Mouse (Mus musculus): ENCODE data around the gene Tex45. TPM values are rescaled to one million over a fixed set of nuclear protein-coding genes. Genes with fewer than 3 reads are reported as not detected.

Tex45 gene
- polyA plus RNA-seq, 1 experiment from 2014 or later: not detected

GRCm38 (mm10) chr8:3464309-3464708 lies 6.4 kb upstream of the Tex45 start:
- Histone ChIP-seq H3K9ac (no peak overlapping the region), H3K27ac (no peak overlapping the region), H3K4me3 (replicated peaks) (no peak overlapping the region), H3K9me3 (no peaks in the 10 kb centered on the region), H3K4me2 (replicated peaks) (no peak overlapping the region), H3K4me1 (replicated peaks) (peaks cover 3% of the 10 kb centered on the region), H3K27me3 (replicated peaks) (no peaks in the 10 kb centered on the region), H3K36me3 (no peaks in the 10 kb centered on the region)
- no peak for ATAC-seq
- 47% methylated on average over 5 of the region's 5 CpGs for WGBS

- H3K4me2 ChIP-seq (replicated peaks): peak within 1 kb of the TSS; percentile 74
- no peaks in the 10 kb centered on the region for H3K36me3 ChIP-seq
- no peaks in the 10 kb centered on the region for H3K27me3 ChIP-seq (replicated peaks)
- H3K4me1 ChIP-seq (replicated peaks): peaks cover 3% of the 10 kb centered on the region
- peak; percentile 98 for ATAC-seq
- H3K27ac ChIP-seq: peak within 1 kb of the TSS; percentile 67; the same call in 1 of the 2 replicates
- H3K9me3 ChIP-seq: no peaks in the 10 kb centered on the region
- peak within 1 kb of the TSS; percentile 49 for H3K4me3 ChIP-seq (replicated peaks)
- 4% methylated on average over 32 of the region's 32 CpGs for WGBS
- H3K9ac ChIP-seq: peak within 1 kb of the TSS; percentile 59
Observed at GRCm38 (mm10) chr8:3467006-3467885, 3.4 kb upstream of the Tex45 start, which contains the start of gene Pex11g. Gene Pex11g, minus strand, starts transcription at chr8:3467680.

- H3K36me3 ChIP-seq: no peaks in the 10 kb centered on the region
- H3K9ac ChIP-seq: peak overlapping the region; percentile 59
- ATAC-seq: no peak; the same call in 1 of the 2 replicates
- H3K27me3 ChIP-seq (replicated peaks): no peaks in the 10 kb centered on the region
- H3K4me1 ChIP-seq (replicated peaks): peaks cover 3% of the 10 kb centered on the region
- peak overlapping the region; percentile 67; the same call in 1 of the 2 replicates for H3K27ac ChIP-seq
- 54% methylated on average over 9 of the region's 9 CpGs for WGBS
- H3K9me3 ChIP-seq: no peaks in the 10 kb centered on the region
- peak overlapping the region; percentile 74 for H3K4me2 ChIP-seq (replicated peaks)
- H3K4me3 ChIP-seq (replicated peaks): peak overlapping the region; percentile 49
Observed at GRCm38 (mm10) chr8:3467886-3468545, 2.6 kb upstream of the Tex45 start.

- no peaks in the 10 kb centered on the region for H3K36me3 ChIP-seq
- WGBS: 97% methylated on average over 1 of the region's 1 CpGs
- no peak for ATAC-seq
- H3K9ac ChIP-seq: no peak overlapping the region
- H3K4me2 ChIP-seq (replicated peaks): no peak overlapping the region
- no peaks in the 10 kb centered on the region for H3K27me3 ChIP-seq (replicated peaks)
- H3K4me1 ChIP-seq (replicated peaks): peaks cover 3% of the 10 kb centered on the region
- no peak overlapping the region for H3K27ac ChIP-seq
- no peaks in the 10 kb centered on the region for H3K9me3 ChIP-seq
- no peak overlapping the region for H3K4me3 ChIP-seq (replicated peaks)
Observed at GRCm38 (mm10) chr8:3468838-3469237, 1.8 kb upstream of the Tex45 start.

- Histone ChIP-seq H3K27me3 (replicated peaks) (0 out of 2 replicates have a peak, but pooled peaks cover 6% of the 10 kb centered on the region), H3K9ac (no peak overlapping the region), H3K9me3 (no peaks in the 10 kb centered on the region), H3K4me2 (replicated peaks) (peak overlapping the region; percentile 66), H3K36me3 (no peaks in the 10 kb centered on the region), H3K4me3 (replicated peaks) (peak overlapping the region; percentile 23), H3K4me1 (replicated peaks) (no peaks in the 10 kb centered on the region; the same call in 1 of the 2 replicates), H3K27ac (no peak overlapping the region)
- WGBS: 21% methylated on average over 37 of the region's 37 CpGs
- 0 out of 2 replicates have a peak, but pooled peaks have one; percentile 44 for ATAC-seq
Observed at GRCm38 (mm10) chr8:3475715-3476429, 5.2 kb downstream of the Tex45 start.

- Histone ChIP-seq H3K9ac (no peak overlapping the region), H3K27me3 (replicated peaks) (0 out of 2 replicates have a peak, but pooled peaks cover 6% of the 10 kb centered on the region), H3K9me3 (no peaks in the 10 kb centered on the region), H3K4me2 (replicated peaks) (no peak overlapping the region), H3K27ac (no peak overlapping the region), H3K4me1 (replicated peaks) (no peaks in the 10 kb centered on the region; the same call in 1 of the 2 replicates), H3K4me3 (replicated peaks) (no peak overlapping the region), H3K36me3 (no peaks in the 10 kb centered on the region)
- ATAC-seq: no peak
- 52% methylated on average over 4 of the region's 4 CpGs for WGBS
Observed at GRCm38 (mm10) chr8:3480221-3480785, 9.6 kb downstream of the Tex45 start.

- no peaks in the 10 kb centered on the region for H3K36me3 ChIP-seq
- WGBS: 61% methylated on average over 5 of the region's 5 CpGs
- H3K9ac ChIP-seq: no peak overlapping the region
- H3K27me3 ChIP-seq (replicated peaks): no peaks in the 10 kb centered on the region
- no peak overlapping the region for H3K27ac ChIP-seq
- H3K4me1 ChIP-seq (replicated peaks): no peaks in the 10 kb centered on the region
- no peak overlapping the region for H3K4me3 ChIP-seq (replicated peaks)
- H3K4me2 ChIP-seq (replicated peaks): no peak overlapping the region
- no peaks in the 10 kb centered on the region for H3K9me3 ChIP-seq
- no peak; the same call in 1 of the 2 replicates for ATAC-seq
Observed at GRCm38 (mm10) chr8:3481605-3482004, 10.9 kb downstream of the Tex45 start.

GRCm38 (mm10) chr8:3482240-3482740 lies 11.6 kb downstream of the Tex45 start:
- Histone ChIP-seq H3K4me1 (replicated peaks) (no peaks in the 10 kb centered on the region), H3K36me3 (no peaks in the 10 kb centered on the region), H3K4me2 (replicated peaks) (no peak overlapping the region), H3K27ac (no peak overlapping the region), H3K4me3 (replicated peaks) (no peak overlapping the region), H3K9ac (no peak overlapping the region), H3K9me3 (no peaks in the 10 kb centered on the region), H3K27me3 (replicated peaks) (no peaks in the 10 kb centered on the region)
- no peak for ATAC-seq
- 87% methylated on average over 22 of the region's 22 CpGs for WGBS

GRCm38 (mm10) chr8:3483546-3483945 lies 12.9 kb downstream of the Tex45 start:
- Histone ChIP-seq H3K4me3 (replicated peaks) (no peak overlapping the region), H3K4me2 (replicated peaks) (no peak overlapping the region), H3K9me3 (no peaks in the 10 kb centered on the region), H3K27me3 (replicated peaks) (no peaks in the 10 kb centered on the region), H3K4me1 (replicated peaks) (no peaks in the 10 kb centered on the region), H3K9ac (no peak overlapping the region), H3K27ac (no peak overlapping the region), H3K36me3 (no peaks in the 10 kb centered on the region)
- WGBS: 75% methylated on average over 7 of the region's 7 CpGs
- no peak for ATAC-seq

GRCm38 (mm10) chr8:3485192-3485591 lies 14.5 kb downstream of the Tex45 start:
- Histone ChIP-seq H3K27ac (no peak overlapping the region), H3K36me3 (no peaks in the 10 kb centered on the region), H3K27me3 (replicated peaks) (no peaks in the 10 kb centered on the region), H3K4me2 (replicated peaks) (no peak overlapping the region), H3K9me3 (no peaks in the 10 kb centered on the region), H3K9ac (no peak overlapping the region), H3K4me3 (replicated peaks) (no peak overlapping the region), H3K4me1 (replicated peaks) (no peaks in the 10 kb centered on the region)
- 32% methylated on average over 5 of the region's 5 CpGs for WGBS
- ATAC-seq: peak; percentile 52; the same call in 1 of the 2 replicates

GRCm38 (mm10) chr8:3492901-3493844 lies 22.5 kb downstream of the Tex45 start, which contains the start of gene Zfp358:
Gene Zfp358, plus strand, starts transcription at chr8:3493138.
- WGBS: under 1% methylated on average over 53 of the region's 64 CpGs
- Histone ChIP-seq H3K4me1 (replicated peaks) (peaks cover 6% of the 10 kb centered on the region; the same call in 1 of the 2 replicates), H3K36me3 (peaks cover 18% of the 10 kb centered on the region), H3K9me3 (no peaks in the 10 kb centered on the region), H3K4me3 (replicated peaks) (peak within 1 kb of the TSS; percentile 79), H3K27me3 (replicated peaks) (no peaks in the 10 kb centered on the region), H3K9ac (peak within 1 kb of the TSS; percentile 95), H3K4me2 (replicated peaks) (peak within 1 kb of the TSS; percentile 66), H3K27ac (peak within 1 kb of the TSS; percentile 83)
- ATAC-seq: peak; percentile 94

Measured in intestine, embryonic 15.5 days (tissue).